Mouse (Mus musculus) cerebellum, postnatal 10 days (tissue): Measurements from ENCODE around the gene Cdipt.

Experiments
- DNase-seq, 2 experiments: peaks; one replicate each; pipeline ENCODE4 v3.0.0; 2021; ENCODE audit warnings: mixed read lengths in 2 of 2

Cdipt gene

DNA sequence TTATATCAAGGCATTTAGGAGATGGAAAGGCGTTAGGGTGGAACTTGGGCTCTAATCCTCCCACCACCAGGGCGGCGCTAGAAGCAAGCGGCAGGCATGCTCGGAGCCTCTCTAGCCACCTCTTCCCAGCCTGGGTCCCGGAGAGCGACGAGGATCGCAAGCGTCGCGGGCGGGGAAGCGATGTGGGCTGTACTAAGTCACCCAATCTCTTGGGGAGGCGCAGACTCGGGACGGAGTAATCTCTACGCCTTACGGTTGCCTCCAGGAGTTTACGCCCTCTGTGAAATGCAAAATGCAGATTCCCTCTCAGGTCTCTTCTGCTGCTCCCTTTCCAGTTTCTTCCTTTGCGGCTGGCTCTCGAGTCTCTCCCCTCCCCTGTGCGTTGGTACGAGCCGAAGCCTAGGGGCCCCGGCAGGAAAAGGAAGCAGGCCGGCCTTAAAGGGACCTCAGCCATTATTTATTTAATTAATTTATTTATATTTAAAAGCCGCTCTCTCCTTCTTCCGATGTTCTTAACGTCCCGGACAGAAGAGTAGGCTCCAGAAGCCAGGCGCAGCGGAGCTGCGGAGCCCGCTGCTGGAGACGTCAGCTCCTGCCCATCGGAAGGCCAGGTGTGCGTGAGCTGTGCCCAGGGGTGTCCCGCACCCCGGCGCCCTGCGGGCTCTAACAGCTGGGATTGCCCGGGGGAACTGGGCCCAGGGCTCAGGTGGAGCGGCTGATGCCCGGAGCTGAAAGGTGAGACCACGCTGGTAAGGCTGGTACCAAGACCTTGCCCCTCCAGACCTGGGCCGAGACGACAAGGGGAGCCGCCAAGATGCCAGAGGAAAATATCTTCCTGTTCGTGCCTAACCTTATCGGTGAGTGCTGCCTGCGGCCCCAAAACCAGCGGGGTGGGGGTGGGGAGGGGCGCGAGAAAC, 494 bp downstream of the Cdipt start, which contains the start of gene Cdiptos:
Cdiptos (minus strand) TSS at position 149 of the 917 bp plus-strand sequence.
- peak; percentile 99 to 100 for DNase-seq

DNA sequence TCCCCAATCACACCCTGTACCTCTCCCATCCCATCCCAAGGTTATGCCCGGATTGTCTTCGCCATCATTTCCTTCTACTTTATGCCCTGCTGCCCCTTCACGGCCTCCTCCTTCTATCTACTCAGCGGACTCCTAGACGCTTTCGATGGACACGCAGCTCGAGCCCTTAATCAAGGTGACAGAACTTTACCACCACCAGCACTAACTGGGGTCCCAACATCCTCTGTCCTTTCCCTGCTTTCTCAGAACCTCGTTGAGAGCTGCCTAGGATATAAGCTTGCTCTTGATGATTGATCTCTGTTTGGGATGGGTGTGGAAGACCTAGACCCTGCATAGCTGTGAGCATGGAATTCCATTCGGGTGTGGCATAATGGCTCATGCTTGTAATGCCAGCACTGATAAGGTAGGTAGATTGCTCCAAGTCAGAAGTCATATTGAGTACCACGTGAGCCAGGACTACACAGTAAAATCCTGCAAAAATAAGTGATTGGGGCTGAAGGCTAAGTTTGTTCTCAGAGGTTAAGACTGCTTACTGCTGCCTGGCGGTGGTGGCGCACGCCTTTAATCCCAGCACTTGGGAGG, 1.3 kb downstream of the Cdipt start:
- no peak for DNase-seq

DNA sequence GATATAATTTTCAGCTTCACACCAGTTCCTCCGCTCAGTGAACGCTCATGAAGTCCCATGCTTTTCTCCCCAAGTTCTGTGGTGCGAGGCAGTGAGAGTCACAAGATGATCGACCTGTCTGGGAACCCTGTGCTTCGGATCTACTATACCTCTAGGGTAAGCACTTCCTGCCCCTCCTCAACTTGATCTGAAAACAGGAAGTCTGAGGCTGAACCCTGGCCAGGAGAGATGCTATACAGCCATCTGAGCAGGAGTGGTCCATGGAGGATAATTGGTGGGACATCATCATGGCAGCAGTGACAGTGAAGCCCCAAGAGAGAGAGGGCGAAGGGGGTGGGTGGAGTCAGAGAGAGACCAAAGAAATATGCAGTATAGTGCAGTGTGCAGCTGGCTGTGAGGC, 3.1 kb downstream of the Cdipt start:
- DNase-seq: no peak

DNA sequence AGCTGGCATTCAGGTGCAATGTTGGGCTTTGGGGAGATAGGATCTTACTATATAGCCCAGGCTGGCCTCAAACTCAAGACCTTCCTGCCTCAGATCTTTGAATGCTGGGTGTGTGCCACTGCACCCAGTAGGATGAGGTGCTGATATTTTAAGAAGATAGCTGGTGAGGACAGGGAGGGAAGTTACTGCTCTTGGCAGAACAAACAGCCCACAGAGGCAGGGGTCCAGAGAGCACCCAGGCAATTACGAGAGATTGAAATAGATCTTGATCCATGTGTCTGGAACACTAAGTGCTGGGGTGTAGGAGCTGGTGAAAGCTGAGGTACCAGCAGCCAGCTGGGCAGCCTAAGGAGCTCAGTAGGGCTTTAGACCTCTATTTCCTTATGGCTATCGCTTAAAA, 5.9 kb downstream of the Cdipt start:
- no peak for DNase-seq

DNA sequence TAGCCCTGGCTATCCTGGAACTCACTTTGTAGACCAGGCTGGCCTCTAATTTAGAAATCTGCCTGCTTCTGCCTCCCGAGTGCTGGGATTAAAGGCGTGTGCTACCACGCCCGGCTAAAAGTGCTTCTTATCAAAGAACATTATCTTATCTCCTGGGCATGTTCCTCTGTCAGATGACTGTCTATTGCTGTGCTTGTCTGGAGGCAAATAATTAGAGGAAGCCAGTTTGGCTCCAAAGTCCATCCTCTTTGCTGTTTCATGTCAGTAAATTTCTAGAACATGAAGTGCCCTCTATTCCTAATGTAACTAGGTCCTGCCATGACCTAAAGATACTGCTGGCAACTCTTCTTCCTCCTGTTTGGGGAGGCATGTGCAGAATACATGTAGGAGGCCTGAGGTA, 6.3 kb downstream of the Cdipt start:
- DNase-seq: no peak

DNA sequence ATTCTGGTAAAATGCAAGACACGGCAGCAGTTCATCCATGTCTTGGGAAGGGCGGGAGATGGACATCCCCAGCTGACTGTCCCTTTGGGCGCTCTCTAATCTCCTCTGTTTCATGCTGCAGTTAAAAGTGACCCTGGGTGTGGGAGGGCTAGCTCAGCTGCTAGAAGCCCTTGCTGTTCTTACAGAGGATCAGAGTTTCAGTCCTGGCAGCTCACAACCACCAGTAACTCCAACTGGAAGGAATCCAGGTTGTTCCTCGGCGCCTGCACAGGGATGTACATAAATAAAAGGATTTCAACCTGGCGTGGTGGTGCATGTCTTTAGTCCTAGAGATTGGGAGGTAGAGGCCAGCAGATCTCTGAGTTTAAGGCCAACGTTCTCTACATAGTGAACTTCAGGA, 7.4 kb downstream of the Cdipt start:
- DNase-seq: no peak

DNA sequence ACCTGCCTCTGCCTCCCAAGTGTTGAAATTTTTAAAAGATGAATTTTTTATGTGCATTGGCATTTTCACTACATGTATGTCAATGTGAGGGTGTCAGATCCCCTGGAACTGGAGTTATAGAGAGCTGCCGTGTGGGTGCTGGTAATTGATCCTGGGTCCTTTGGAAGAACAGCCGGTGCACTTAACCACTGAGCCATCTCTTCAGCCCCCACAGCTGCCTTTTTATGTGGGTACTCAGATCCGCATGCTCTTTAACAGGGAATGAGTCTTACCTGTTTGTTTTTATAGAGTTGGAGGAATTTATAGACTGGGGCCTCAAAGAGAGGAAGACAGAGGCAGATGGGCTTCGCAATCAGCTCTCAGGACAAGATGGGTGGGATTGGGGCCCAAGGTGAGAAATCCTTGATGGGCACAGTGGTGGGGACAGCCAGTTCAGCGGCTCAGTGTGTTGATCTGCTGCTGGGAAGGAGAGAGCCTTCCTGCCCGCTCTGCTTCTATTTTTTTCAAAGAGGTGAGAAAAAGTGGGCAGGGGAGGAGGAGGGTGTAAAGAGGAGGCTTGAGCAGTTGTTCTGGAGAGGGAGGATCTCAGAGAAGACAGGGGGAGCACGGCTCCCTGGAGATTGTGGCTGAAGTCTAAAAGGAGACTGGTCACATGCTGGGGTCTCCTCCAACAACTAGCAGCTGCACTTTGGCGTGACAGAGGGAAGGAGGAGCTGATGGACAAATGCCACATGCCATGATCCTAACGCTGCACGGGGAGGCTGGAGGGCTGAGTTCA, 9.1 kb downstream of the Cdipt start:
- no peak for DNase-seq

DNA sequence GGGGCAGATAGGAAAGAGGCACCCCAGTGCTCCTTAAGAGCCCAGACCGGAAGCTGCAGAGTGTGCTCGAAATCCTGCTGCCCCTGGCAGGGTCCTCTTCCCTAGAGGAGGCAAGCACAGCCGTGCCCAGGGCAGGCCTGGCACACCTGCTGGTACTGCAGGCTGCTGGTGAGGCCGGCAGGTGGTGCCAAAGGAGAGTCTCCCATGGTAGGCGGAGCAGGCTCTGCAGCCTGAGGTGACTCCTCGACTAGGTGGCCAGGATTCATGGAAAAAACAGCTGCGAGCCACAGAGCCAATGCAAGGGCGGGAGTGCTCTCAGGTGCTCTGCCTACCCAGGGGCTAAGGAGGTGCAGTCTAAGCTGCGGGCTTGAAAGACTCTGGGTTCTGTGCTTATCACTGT, 10.6 kb downstream of the Cdipt start:
- DNase-seq: peak; percentile 78 to 79

DNA sequence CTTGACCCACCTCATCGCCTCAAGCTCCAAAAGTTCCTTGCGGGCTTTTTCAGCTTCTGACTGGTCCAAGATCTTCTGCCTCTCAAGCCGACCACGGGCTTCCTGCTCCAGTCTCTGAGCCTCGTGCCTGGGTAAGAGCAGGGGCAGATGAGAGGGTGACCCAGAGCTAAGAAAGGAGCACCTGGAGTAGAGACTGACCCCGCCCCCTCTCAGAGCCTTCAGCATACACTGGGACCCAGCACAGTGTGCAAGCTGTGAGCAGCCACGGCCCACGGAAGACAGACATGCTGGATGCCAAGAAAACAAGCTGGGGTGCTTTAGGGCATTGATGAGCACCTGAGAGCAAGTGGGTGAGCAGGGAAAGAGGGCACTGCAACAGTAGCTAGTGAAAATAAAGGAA, 13.1 kb downstream of the Cdipt start:
- DNase-seq: no peak

DNA sequence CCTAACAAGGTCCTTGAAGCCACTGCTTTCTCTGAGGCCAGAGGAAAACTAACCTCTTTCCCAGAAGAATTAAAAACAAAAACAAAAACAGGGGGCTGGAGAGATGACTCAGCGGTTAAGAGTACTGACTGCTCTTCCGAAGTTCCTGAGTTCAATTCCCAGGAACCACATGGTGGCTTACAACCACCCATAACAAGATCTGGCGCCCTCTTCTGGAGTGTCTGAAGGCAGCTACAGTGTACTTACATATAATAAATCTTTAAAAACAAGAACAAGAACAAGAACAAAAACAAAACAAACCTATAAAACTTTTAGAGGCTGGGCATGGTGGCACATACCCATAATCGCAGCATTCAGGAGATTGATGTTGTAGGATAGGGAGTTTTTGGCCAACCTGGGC, 20.7 kb downstream of the Cdipt start:
- DNase-seq: no peak

DNA sequence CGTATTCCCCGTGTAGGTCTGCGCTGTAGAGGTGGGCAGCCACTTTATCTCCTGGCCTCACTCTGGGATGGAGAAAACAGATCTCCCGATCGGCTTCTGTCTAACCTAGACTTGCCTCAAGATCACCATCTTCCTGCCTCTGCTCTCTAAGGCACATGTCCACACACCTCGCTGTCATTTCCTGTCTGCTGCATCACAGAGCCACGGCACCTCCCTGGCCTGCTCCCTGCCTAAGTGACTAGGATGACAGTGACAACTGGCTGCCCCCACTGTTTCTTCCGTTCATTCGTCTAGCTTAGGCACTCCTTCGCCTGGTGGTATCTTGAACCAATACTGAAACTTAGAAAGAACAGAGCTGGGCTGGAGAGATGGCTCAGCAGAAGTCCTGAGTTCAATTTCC, 23.9 kb downstream of the Cdipt start:
- DNase-seq: no peak

DNA sequence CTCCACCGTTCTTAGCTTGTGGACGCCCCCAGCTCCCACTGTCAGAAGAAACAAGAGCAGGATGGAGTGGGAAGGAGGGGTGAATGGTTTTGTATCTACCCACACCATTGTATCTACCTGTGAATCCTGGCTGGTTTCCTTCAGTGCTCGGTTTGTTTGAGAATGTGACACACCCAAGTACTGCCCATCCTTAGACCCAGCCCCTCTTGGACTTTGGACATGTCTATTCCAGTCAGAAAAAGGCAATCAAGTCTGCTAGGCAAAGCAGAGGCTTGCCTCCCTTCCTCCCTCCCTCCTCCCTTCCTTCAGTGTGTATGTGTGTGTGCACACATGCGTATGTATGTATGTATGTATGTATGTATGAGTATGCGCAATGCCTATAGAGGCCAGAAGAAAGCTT, 27.9 kb downstream of the Cdipt start:
- DNase-seq: no peak

DNA sequence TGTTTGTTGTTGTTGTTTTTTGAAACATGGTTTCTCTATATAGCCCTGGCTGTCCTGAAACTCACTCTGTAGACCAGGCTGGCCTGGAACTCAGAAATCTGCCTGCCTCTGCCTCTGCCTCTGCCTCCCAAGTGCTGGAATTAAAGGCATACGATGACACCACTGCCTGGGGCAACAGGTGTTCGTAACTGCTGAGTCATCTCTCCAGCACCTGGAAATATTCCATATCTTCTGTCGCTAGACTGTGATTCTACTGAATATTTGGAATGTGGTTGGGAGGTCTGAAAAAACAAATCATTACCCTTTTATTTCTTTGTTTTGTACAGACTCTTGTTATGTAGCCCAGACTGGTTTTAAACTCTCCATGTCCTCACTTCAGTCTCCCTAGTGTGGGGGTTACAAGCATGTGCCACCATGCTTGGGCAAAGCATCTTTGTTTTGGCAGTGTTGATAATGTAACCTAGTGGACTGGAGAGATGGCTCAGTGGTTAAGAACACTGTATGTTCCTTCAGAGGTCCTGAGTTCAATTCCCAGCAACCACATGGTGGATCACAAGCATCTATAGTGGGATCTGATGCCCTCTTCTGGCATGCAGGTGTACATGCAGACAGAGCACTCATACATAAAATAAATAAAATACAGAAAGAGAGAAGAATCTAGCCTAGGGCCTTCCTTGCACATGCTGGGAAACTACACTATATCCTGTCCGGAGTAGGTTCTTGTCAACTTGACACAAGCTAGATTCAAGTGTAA, 28.6 kb downstream of the Cdipt start:
- DNase-seq: no peak

DNA sequence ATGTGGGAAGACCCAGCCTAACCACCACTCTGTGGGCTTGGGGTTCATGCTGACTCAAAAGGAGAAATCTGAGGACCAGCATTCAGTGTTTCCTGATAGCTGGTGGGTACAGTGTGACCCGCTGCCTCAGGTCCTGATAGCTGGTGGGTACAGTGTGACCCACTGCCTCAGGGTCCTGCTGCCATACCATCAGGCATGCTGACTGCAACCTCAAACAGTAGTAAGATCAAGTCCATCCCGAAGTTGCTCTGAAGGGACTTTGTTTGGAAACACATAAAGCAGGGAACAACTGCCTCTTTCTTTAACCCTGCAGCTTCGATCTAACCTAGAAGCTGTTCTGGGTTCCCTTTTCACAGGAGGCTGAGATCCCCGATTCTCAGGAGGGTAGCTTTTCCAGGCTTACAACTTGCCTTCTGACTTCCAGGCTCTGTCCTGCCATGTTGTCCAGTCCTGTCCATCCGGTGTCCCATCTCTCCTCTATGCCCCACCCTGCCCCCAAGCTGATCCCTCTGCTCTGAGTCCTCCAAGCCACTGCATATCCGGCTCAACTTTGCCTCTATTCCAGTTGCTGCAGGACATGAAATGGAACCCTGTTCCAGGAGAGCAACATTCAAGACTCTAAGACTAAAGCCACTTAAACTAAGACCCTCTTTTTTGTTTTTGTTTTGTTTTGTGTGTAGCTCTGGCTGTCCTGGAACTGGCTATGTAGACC, 31.8 kb downstream of the Cdipt start:
- peak in 1 of 2 experiments; percentile 34 for DNase-seq

DNA sequence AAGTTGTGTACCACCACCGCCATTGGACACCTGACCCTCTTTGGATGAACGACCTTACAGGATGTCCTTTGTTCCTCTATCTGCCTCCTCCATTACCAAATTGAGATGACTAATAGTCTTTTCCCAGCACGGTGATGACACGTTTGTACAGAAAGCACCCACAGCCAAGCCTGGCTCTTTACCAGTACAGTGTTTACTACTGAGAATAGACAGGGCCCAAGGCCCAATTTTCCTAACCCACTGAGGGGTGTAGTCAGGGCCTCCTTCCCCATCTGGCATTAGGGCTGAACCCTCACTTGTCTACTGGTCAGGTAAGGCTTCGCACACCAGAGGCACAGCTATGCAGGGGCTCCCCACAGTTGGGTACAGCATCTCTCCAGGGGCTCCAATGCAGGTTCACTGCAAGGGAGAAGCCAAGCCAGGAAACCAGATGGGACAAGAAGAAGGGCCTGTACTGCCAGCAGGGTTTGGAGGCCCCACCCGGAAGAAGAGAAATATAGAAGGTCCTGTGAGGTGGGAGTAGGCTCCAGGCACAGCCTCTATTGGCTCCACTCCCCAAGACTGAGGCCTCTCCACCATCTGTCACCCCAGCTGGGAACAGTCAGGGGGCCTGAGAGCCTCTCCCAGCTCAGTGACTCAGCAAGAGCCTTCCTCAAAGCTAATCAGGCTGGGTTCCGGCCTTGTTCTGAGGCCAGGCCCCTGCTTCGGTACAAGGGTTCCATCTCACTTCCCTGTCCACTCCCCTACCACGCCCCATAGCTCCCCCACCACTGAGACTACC, 32.7 kb downstream of the Cdipt start:
- DNase-seq: peak; percentile 94 to 95

DNA sequence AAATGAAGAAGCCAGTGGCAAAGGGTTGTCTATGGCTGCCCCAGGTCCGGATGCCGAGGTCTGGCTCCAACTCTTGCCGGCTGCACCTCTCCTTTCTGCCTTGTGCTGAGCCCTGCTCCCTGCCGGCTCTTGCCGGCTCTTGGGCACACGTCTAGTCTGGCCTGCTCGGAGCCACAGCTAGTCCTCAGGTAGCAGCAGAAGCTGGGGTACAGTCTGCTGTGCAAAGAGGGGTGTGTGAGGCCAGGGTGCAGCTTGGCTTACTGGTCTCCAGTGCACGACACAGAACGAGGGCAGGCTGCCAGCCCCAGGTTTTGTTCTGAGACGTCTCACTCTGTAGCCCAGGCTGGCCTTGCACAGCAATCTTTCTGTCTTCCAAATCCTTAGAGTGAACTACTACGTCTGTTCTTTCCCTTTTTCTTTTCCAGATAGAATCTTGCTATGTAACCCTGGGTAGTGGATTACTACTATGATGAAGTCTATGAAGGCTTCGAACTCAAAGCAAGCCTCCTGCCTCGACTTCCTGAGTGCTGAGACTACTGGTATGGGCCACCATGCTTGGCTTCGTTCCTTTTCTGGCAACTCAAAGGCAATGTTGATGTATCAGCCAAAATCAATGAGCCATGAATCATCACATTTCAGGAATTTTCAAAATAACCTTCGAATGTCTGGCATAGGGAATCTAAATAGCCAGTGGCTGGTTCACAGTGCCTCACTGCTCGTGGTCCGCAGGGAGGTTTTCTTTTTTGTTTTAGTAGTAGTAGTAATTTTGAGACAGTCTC, 33.8 kb downstream of the Cdipt start:
- DNase-seq: peak; percentile 53 to 61

DNA sequence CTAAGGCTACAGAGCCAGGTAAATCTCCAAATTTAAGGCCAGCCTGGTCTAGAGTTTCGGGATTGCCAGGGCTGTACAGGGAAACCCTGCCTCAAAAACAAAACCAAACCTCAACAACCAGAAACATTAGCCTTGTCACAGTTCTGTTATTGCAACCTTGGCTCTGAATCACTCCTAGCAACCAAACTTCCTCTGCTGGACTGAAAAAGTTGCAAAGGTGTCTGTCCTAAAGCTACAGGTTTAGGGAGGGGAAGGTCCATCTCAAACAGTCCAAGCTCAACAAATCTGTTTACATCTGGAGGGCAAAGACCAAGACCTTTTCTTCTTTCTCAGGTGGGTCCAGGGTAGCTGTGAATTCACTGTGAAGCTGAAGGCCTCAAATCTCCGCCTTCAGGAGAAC, 35.3 kb downstream of the Cdipt start:
- no peak for DNase-seq

DNA sequence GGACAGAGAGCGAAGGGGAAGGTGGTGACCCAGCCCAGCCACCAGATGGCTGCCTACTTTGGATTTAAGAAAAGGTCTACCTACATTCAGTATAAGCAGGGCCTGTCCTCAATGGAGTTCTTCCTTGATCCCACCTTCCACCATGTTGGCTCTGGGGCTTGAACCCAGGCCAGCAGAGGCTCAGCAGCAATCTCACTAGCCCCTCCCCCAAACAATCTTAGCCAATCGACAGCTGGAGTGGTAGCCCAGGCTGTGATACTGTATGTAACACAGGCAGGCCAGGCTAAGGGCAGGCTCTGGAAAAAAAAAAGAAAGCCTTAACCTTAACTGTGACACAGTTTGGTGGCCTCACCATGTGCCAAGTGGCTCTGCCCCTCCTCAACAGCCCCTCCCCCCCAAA, 36.0 kb downstream of the Cdipt start:
- peak; percentile 36 to 50 for DNase-seq

DNA sequence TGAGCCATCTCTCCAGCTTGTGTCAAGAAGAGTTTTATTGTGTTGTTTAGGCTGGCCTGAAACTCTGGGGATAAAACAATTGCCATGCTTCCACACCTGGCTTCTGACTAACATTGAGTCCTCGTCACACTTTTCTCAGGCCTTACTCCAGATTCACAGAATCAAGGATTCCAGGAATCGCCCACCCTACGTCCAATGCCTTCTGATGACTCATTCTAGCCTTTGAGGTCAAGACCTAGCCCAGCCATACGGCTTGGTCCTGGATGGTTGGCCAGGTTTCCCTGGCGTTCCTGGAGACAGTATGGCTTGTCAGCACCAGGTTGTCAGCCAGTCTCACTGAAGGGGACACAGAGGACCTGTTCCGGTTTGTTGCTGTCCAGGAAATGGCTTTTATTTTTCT, 36.7 kb downstream of the Cdipt start:
- no peak for DNase-seq

DNA sequence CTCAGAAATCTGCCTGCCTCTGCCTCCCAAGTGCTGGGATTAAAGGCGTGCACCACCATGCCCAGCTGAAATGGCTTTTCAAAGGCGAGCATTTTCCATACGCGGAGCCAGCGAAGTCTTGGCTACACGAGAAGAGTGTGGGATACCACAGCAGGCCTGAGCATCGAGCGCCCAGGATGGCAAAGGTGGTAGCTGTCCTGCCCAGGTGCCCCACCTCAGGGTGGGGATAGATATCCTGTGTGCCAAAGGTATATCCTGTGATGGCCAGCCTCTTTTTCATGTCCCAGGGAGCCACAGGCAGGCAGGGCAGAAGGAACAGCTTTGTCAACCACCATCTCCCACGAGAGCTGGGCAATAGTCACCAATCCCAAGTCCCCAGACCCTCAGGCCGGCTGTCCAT, 37.1 kb downstream of the Cdipt start:
- DNase-seq: no peak

DNA sequence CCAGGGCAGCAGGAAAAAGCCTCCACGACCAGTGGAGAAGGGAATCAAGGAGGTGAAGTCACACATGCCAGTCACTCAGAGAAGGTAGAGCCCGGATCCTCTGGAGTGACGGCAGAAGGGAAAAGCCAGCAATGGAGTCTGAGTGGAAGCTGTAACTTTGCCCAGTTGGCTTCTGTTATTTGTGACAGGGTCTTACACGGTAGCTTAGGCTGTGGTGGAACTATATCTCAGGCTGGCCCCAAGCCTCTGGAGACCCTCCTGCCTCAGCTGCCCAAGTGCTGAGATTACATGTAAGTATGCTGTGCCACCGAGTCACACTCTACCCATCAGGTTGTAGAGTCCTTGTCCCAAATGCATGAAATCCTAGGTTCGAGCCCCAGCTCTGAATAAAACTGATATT, 37.7 kb downstream of the Cdipt start:
- no peak for DNase-seq
